Mouse (Mus musculus) right cerebral cortex, postnatal 25 days (tissue): ENCODE results near the gene Pgls.

ENCODE experiments used
- DNase-seq: peaks from one replicate; pipeline ENCODE4 v3.0.0; 2022

The Pgls gene

GRCm38 (mm10) chr8:71569366-71570290 is 22.3 kb upstream of the Pgls start:
- peak; percentile 91 for DNase-seq

- DNase-seq: peak; percentile 92
These were observed 21.6 kb upstream of the Pgls start for GRCm38 (mm10) chr8:71570291-71570954.

GRCm38 (mm10) chr8:71572077-71572476 is 19.9 kb upstream of the Pgls start:
- no peak for DNase-seq

GRCm38 (mm10) chr8:71572847-71573633 is 18.9 kb upstream of the Pgls start:
- peak; percentile 74 for DNase-seq

GRCm38 (mm10) chr8:71574426-71574825 is 17.6 kb upstream of the Pgls start:
- DNase-seq: no peak

GRCm38 (mm10) chr8:71575020-71575419 is 17.0 kb upstream of the Pgls start:
- no peak for DNase-seq

GRCm38 (mm10) chr8:71577856-71578387 is 14.1 kb upstream of the Pgls start:
- DNase-seq: no peak

- no peak for DNase-seq
These were observed 13.0 kb upstream of the Pgls start for GRCm38 (mm10) chr8:71579009-71579408.

- DNase-seq: no peak
These were observed 12.5 kb upstream of the Pgls start for GRCm38 (mm10) chr8:71579476-71579875.

GRCm38 (mm10) chr8:71580201-71580600 is 11.8 kb upstream of the Pgls start:
- DNase-seq: no peak

- no peak for DNase-seq
These were observed 5.1 kb upstream of the Pgls start for GRCm38 (mm10) chr8:71586891-71587290.

GRCm38 (mm10) chr8:71588762-71589161 is 3.2 kb upstream of the Pgls start:
- no peak for DNase-seq

GRCm38 (mm10) chr8:71591017-71591416 is 959 bp upstream of the Pgls start:
- DNase-seq: no peak

GRCm38 (mm10) chr8:71592374-71593170 is 596 bp downstream of the Pgls start:
- DNase-seq: peak; percentile 92

- no peak for DNase-seq
These were observed 1.8 kb downstream of the Pgls start for GRCm38 (mm10) chr8:71593556-71594323.

- DNase-seq: no peak
These were observed 2.3 kb downstream of the Pgls start for GRCm38 (mm10) chr8:71594324-71594722.

GRCm38 (mm10) chr8:71595862-71596261 is 3.9 kb downstream of the Pgls start:
- peak; percentile 87 for DNase-seq

- no peak for DNase-seq
These were observed 4.4 kb downstream of the Pgls start for GRCm38 (mm10) chr8:71596384-71596783.

- DNase-seq: no peak
These were observed 4.8 kb downstream of the Pgls start for GRCm38 (mm10) chr8:71596798-71597197.

- no peak for DNase-seq
These were observed 5.5 kb downstream of the Pgls start, which contains the start of gene Fam129c for GRCm38 (mm10) chr8:71597451-71597850. Gene Fam129c, plus strand, starts transcription at chr8:71597648.

GRCm38 (mm10) chr8:71598375-71598774 is 6.4 kb downstream of the Pgls start:
- DNase-seq: no peak
